Mouse (Mus musculus): ENCODE measurements at regions not wholly inside any gene's neighbourhood (a gene's known extent, or its start where the extent isn't known, plus 50 kb on each side); places are given as distances from the start of the nearest gene placed in this dataset.
A peak's percentile ranks its signal among the peaks of the same experiment; 100 is the strongest.

- Histone ChIP-seq H3K36me3 (ENCODE audit: control insufficient read depth, insufficient read depth) (no peaks in the 10 kb centered on the region), H3K4me3 (no peak overlapping the region), H3K27me3 (ENCODE audit: control insufficient read depth, insufficient read depth, insufficient read length) (no peaks in the 10 kb centered on the region), H3K79me2 (ENCODE audit: control insufficient read depth, insufficient read depth) (no peaks in the 10 kb centered on the region), H3K4me2 (ENCODE audit: low read depth) (no peak overlapping the region), H3ac (ENCODE audit: control insufficient read depth, insufficient read length) (no peak overlapping the region)
- TF ChIP-seq POLR2AphosphoS2 (IDR thresholded peaks at IDR 0.05; ENCODE audit: insufficient read length, low read depth) (no peak), USF1 (IDR thresholded peaks at IDR 0.05; ENCODE audit: low read depth) (no peak), MYOD1 (IDR thresholded peaks at IDR 0.05; ENCODE audit: control insufficient read depth in 1 of 3, insufficient read length in 2 of 3, low read depth in 2 of 3) (no peak), MAX (IDR thresholded peaks at IDR 0.05; ENCODE audit: low read depth) (no peak), TCF3 (IDR thresholded peaks at IDR 0.05; ENCODE audit: insufficient read length, low read depth) (no peak), POLR2A (IDR thresholded peaks at IDR 0.05; ENCODE audit: insufficient read length, low read depth) (no peak), TCF12 (IDR thresholded peaks at IDR 0.05; ENCODE audit: insufficient read depth, poor library complexity, severe bottlenecking) (no peak), CEBPB (IDR thresholded peaks at IDR 0.05; ENCODE audit: insufficient read depth, poor library complexity, severe bottlenecking) (no peak), SRF (IDR thresholded peaks at IDR 0.05; ENCODE audit: control insufficient read depth, insufficient read length, low read depth) (no peak), REST (IDR thresholded peaks at IDR 0.05; ENCODE audit: insufficient read depth, insufficient read length) (no peak), MYOG (IDR thresholded peaks at IDR 0.05; ENCODE audit: control insufficient read depth in 1 of 3, insufficient read depth in 1 of 3, insufficient read length in 2 of 3, low read depth in 2 of 3) (no peak), E2F4 (IDR thresholded peaks at IDR 0.05; ENCODE audit: insufficient read depth) (no peak)
These were observed 160.8 kb downstream of the Etnk1 start for GRCm38 (mm10) chr6:143327788-143328187.

GRCm38 (mm10) chr6:143328202-143328601, 161.2 kb downstream of the Etnk1 start:
- H3K27me3 ChIP-seq (ENCODE audit: control insufficient read depth, insufficient read depth, insufficient read length), result no peaks in the 10 kb centered on the region
- H3K4me2 ChIP-seq (ENCODE audit: low read depth), result no peak overlapping the region
- no peaks in the 10 kb centered on the region for H3K36me3 ChIP-seq (ENCODE audit: control insufficient read depth, insufficient read depth)
- H3K4me3 ChIP-seq, result no peak overlapping the region
- no peak for TF ChIP-seq MAX (IDR thresholded peaks at IDR 0.05; ENCODE audit: low read depth)
- TF ChIP-seq CEBPB (IDR thresholded peaks at IDR 0.05; ENCODE audit: insufficient read depth, poor library complexity, severe bottlenecking), result no peak
- no peak for TF ChIP-seq MYOD1 (IDR thresholded peaks at IDR 0.05; ENCODE audit: control insufficient read depth in 1 of 3, insufficient read length in 2 of 3, low read depth in 2 of 3)
- TF ChIP-seq MYOG (IDR thresholded peaks at IDR 0.05; ENCODE audit: control insufficient read depth in 1 of 3, insufficient read depth in 1 of 3, insufficient read length in 2 of 3, low read depth in 2 of 3), result no peak
- no peak for TF ChIP-seq SRF (IDR thresholded peaks at IDR 0.05; ENCODE audit: control insufficient read depth, insufficient read length, low read depth)
- no peak for TF ChIP-seq POLR2AphosphoS2 (IDR thresholded peaks at IDR 0.05; ENCODE audit: insufficient read length, low read depth)
- TF ChIP-seq E2F4 (IDR thresholded peaks at IDR 0.05; ENCODE audit: insufficient read depth), result no peak
- no peak for TF ChIP-seq TCF12 (IDR thresholded peaks at IDR 0.05; ENCODE audit: insufficient read depth, poor library complexity, severe bottlenecking)
- no peak for TF ChIP-seq TCF3 (IDR thresholded peaks at IDR 0.05; ENCODE audit: insufficient read length, low read depth)
- no peak for TF ChIP-seq REST (IDR thresholded peaks at IDR 0.05; ENCODE audit: insufficient read depth, insufficient read length)
- no peak for TF ChIP-seq USF1 (IDR thresholded peaks at IDR 0.05; ENCODE audit: low read depth)
- no peak for TF ChIP-seq POLR2A (IDR thresholded peaks at IDR 0.05; ENCODE audit: insufficient read length, low read depth)
- H3K79me2 ChIP-seq (ENCODE audit: control insufficient read depth, insufficient read depth), result no peaks in the 10 kb centered on the region
- no peak overlapping the region for H3ac ChIP-seq (ENCODE audit: control insufficient read depth, insufficient read length)

GRCm38 (mm10) chr6:143329096-143329495, 162.1 kb downstream of the Etnk1 start:
- no peaks in the 10 kb centered on the region for H3K79me2 ChIP-seq (ENCODE audit: control insufficient read depth, insufficient read depth)
- TF ChIP-seq USF1 (IDR thresholded peaks at IDR 0.05; ENCODE audit: low read depth) (no peak), CEBPB (IDR thresholded peaks at IDR 0.05; ENCODE audit: insufficient read depth, poor library complexity, severe bottlenecking) (no peak), E2F4 (IDR thresholded peaks at IDR 0.05; ENCODE audit: insufficient read depth) (no peak), MAX (IDR thresholded peaks at IDR 0.05; ENCODE audit: low read depth) (no peak), SRF (IDR thresholded peaks at IDR 0.05; ENCODE audit: control insufficient read depth, insufficient read length, low read depth) (no peak), POLR2A (IDR thresholded peaks at IDR 0.05; ENCODE audit: insufficient read length, low read depth) (no peak), REST (IDR thresholded peaks at IDR 0.05; ENCODE audit: insufficient read depth, insufficient read length) (no peak)
- H3K4me3 ChIP-seq, result no peak overlapping the region
- H3K4me2 ChIP-seq (ENCODE audit: low read depth), result no peak overlapping the region
- H3K27me3 ChIP-seq (ENCODE audit: control insufficient read depth, insufficient read depth, insufficient read length), result no peaks in the 10 kb centered on the region
- no peaks in the 10 kb centered on the region for H3K36me3 ChIP-seq (ENCODE audit: control insufficient read depth, insufficient read depth)
- no peak overlapping the region for H3ac ChIP-seq (ENCODE audit: control insufficient read depth, insufficient read length)

GRCm38 (mm10) chr6:143333493-143333892, 166.5 kb downstream of the Etnk1 start:
- H3K36me3 ChIP-seq (ENCODE audit: control insufficient read depth, insufficient read depth), result no peaks in the 10 kb centered on the region
- no peak overlapping the region for H3K4me3 ChIP-seq
- no peak overlapping the region for H3ac ChIP-seq (ENCODE audit: control insufficient read depth, insufficient read length)
- TF ChIP-seq MAX (IDR thresholded peaks at IDR 0.05; ENCODE audit: low read depth), result no peak
- TF ChIP-seq MYOD1 (IDR thresholded peaks at IDR 0.05; ENCODE audit: control insufficient read depth in 1 of 3, insufficient read length in 2 of 3, low read depth in 2 of 3), result peak in 1 of 3 experiments; percentile 25
- no peak for TF ChIP-seq REST (IDR thresholded peaks at IDR 0.05; ENCODE audit: insufficient read depth, insufficient read length)
- no peak for TF ChIP-seq POLR2AphosphoS2 (IDR thresholded peaks at IDR 0.05; ENCODE audit: insufficient read length, low read depth)
- no peak for TF ChIP-seq SRF (IDR thresholded peaks at IDR 0.05; ENCODE audit: control insufficient read depth, insufficient read length, low read depth)
- no peak for TF ChIP-seq CEBPB (IDR thresholded peaks at IDR 0.05; ENCODE audit: insufficient read depth, poor library complexity, severe bottlenecking)
- TF ChIP-seq TCF12 (IDR thresholded peaks at IDR 0.05; ENCODE audit: insufficient read depth, poor library complexity, severe bottlenecking), result no peak
- no peaks in the 10 kb centered on the region for H3K27me3 ChIP-seq (ENCODE audit: control insufficient read depth, insufficient read depth, insufficient read length)
- H3K4me2 ChIP-seq (ENCODE audit: low read depth), result peak overlapping the region; percentile 4
- no peaks in the 10 kb centered on the region for H3K79me2 ChIP-seq (ENCODE audit: control insufficient read depth, insufficient read depth)

- TF ChIP-seq TCF3 (IDR thresholded peaks at IDR 0.05; ENCODE audit: insufficient read length, low read depth) (no peak), TCF12 (IDR thresholded peaks at IDR 0.05; ENCODE audit: insufficient read depth, poor library complexity, severe bottlenecking) (no peak), CEBPB (IDR thresholded peaks at IDR 0.05; ENCODE audit: insufficient read depth, poor library complexity, severe bottlenecking) (no peak), SRF (IDR thresholded peaks at IDR 0.05; ENCODE audit: control insufficient read depth, insufficient read length, low read depth) (no peak), REST (IDR thresholded peaks at IDR 0.05; ENCODE audit: insufficient read depth, insufficient read length) (no peak), USF1 (IDR thresholded peaks at IDR 0.05; ENCODE audit: low read depth) (no peak)
- H3ac ChIP-seq (ENCODE audit: control insufficient read depth, insufficient read length), result no peak overlapping the region
- no peaks in the 10 kb centered on the region for H3K79me2 ChIP-seq (ENCODE audit: control insufficient read depth, insufficient read depth)
- H3K4me2 ChIP-seq (ENCODE audit: low read depth), result no peak overlapping the region
- H3K36me3 ChIP-seq (ENCODE audit: control insufficient read depth, insufficient read depth), result no peaks in the 10 kb centered on the region
- no peak overlapping the region for H3K4me3 ChIP-seq
- no peaks in the 10 kb centered on the region for H3K27me3 ChIP-seq (ENCODE audit: control insufficient read depth, insufficient read depth, insufficient read length)
These were observed 169.6 kb downstream of the Etnk1 start for GRCm38 (mm10) chr6:143336574-143336973.
